Mouse (Mus musculus) cortical plate, adult 2 months (tissue): ENCODE data around the gene Ttc9b.

Experiments used
- CTCF ChIP-seq: fragments of 200-500 bp; IDR thresholded peaks from 2 replicates; pipeline ENCODE4 v1.5.1; 2011; ENCODE audit warnings: mild to moderate bottlenecking, control low read depth, low read length; ENCODE audit not compliant: insufficient read depth; ENCODE audit errors: extremely low read depth
- POLR2A ChIP-seq: fragments of 200-500 bp; IDR thresholded peaks from 2 replicates; pipeline ENCODE4 v1.6.1; 2011; ENCODE audit warnings: mild to moderate bottlenecking, low read length, control low read depth; ENCODE audit not compliant: insufficient read depth; ENCODE audit errors: extremely low read depth

- TF ChIP-seq POLR2A, result no peak
- TF ChIP-seq CTCF, result no peak
Observed at GRCm38 (mm10) chr7:27608130-27608529, 45.6 kb upstream of the Ttc9b start.
